Comparison of ENCODE assay signal across 10 mouse cellular contexts in genomic region chr7:16417141-16417771, GRCm38 (mm10). TPM values are rescaled to one million over a fixed set of nuclear protein-coding genes. Genes with fewer than 3 reads are reported as not detected.
A peak's percentile ranks its signal among the peaks of the same experiment; 100 is the strongest.
DNase-seq lines count a peak whose midpoint lies in the region; ATAC-seq and TF ChIP-seq lines count a peak whose summit lies in the region.
"Had no signal": no experiment of that assay in that cellular context is flagged by ENCODE, and none has a peak within 500 bp of the region (broad histone marks: within the 10 kb centered on the region; RNA-seq: fewer than 3 reads in every experiment).

No protein-coding gene starts in this region.

- H3K9me3 ChIP-seq in intestine, postnatal 0 days (ENCODE audit: control insufficient read depth) = no peaks in the 10 kb centered on the region
- no peaks in the 10 kb centered on the region for H3K9me3 ChIP-seq in intestine, embryonic 15.5 days
- no peaks in the 10 kb centered on the region for H3K9me3 ChIP-seq in midbrain, embryonic 11.5 days (ENCODE audit: control insufficient read depth, low read length)
- H3K9me3 ChIP-seq: forebrain, embryonic 10.5 days; hindbrain, embryonic 15.5 days had no signal

- 0 out of 2 replicates have a peak, but pooled peaks cover 9% of the 10 kb centered on the region for H3K4me1 ChIP-seq in intestine, postnatal 0 days (replicated peaks; ENCODE audit: control insufficient read depth, insufficient read depth, low read length)
- peaks cover 18% of the 10 kb centered on the region; the same call in 1 of the 2 replicates for H3K4me1 ChIP-seq in intestine, embryonic 15.5 days (replicated peaks)
- peaks cover 13% of the 10 kb centered on the region for H3K4me1 ChIP-seq in midbrain, embryonic 11.5 days (ENCODE audit: control insufficient read depth, insufficient read depth, low read length)

- H3K9ac ChIP-seq in intestine, postnatal 0 days (ENCODE audit: low read depth, low read length) = no peak overlapping the region
- no peak overlapping the region for H3K9ac ChIP-seq in intestine, embryonic 15.5 days
- no peak overlapping the region for H3K9ac ChIP-seq in midbrain, embryonic 11.5 days (ENCODE audit: low read length)
- H3K9ac ChIP-seq: hindbrain, embryonic 15.5 days had no signal

- peak; percentile 37 for DNase-seq in gastrocnemius, postnatal 10 days
- DNase-seq in kidney, adult 8-10 months = peak; percentile 74 to 88
- DNase-seq in lung, postnatal 14 days = peak; percentile 58
- no peak for DNase-seq in layer of hippocampus, adult 18-20 months (ENCODE audit: low spot score in 2 of 2)
- DNase-seq in midbrain, embryonic 11.5 days (ENCODE audit: low spot score, missing footprints) = no peak

- no peak overlapping the region for H3K4me2 ChIP-seq in intestine, postnatal 0 days (replicated peaks; ENCODE audit: low read depth)
- H3K4me2 ChIP-seq in intestine, embryonic 15.5 days (replicated peaks) = no peak overlapping the region
- no peak overlapping the region for H3K4me2 ChIP-seq in midbrain, embryonic 11.5 days
- H3K4me2 ChIP-seq: hindbrain, embryonic 15.5 days had no signal

- TF ChIP-seq CTCF in intestine, postnatal 0 days (IDR thresholded peaks at IDR 0.05; ENCODE audit: low read depth) = no peak

- WGBS in intestine, postnatal 0 days = 76% methylated on average over 10 of the region's 10 CpGs
- WGBS in intestine, embryonic 15.5 days = 90% methylated on average over 10 of the region's 10 CpGs
- 97% methylated on average over 10 of the region's 10 CpGs for WGBS in midbrain, embryonic 11.5 days

- H3K27ac ChIP-seq in intestine, postnatal 0 days (ENCODE audit: low read depth, low read length) = peak overlapping the region; percentile 62; the same call in 1 of the 2 replicates
- H3K27ac ChIP-seq in intestine, embryonic 15.5 days = no peak overlapping the region
- no peak overlapping the region for H3K27ac ChIP-seq in midbrain, embryonic 11.5 days (ENCODE audit: low read depth, low read length)
- H3K27ac ChIP-seq: forebrain, embryonic 10.5 days; hindbrain, embryonic 15.5 days had no signal

- no peaks in the 10 kb centered on the region for H3K27me3 ChIP-seq in intestine, postnatal 0 days (replicated peaks; ENCODE audit: control insufficient read depth, insufficient read depth, low read length)
- H3K27me3 ChIP-seq in intestine, embryonic 15.5 days (replicated peaks) = no peaks in the 10 kb centered on the region
- no peaks in the 10 kb centered on the region for H3K27me3 ChIP-seq in midbrain, embryonic 11.5 days (ENCODE audit: control insufficient read depth, insufficient read depth, low read length)
- H3K27me3 ChIP-seq: hindbrain, embryonic 15.5 days had no signal

- no peak overlapping the region for H3K4me3 ChIP-seq in intestine, postnatal 0 days (ENCODE audit: low read depth, low read length)
- no peak overlapping the region for H3K4me3 ChIP-seq in intestine, embryonic 15.5 days (replicated peaks)
- no peak overlapping the region for H3K4me3 ChIP-seq in midbrain, embryonic 11.5 days (ENCODE audit: low read depth, low read length)
- H3K4me3 ChIP-seq: forebrain, embryonic 10.5 days; hindbrain, embryonic 15.5 days had no signal

- H3K36me3 ChIP-seq in intestine, postnatal 0 days (ENCODE audit: control insufficient read depth, insufficient read depth) = peaks cover 50% of the 10 kb centered on the region
- peaks cover 26% of the 10 kb centered on the region for H3K36me3 ChIP-seq in intestine, embryonic 15.5 days
- H3K36me3 ChIP-seq in midbrain, embryonic 11.5 days (ENCODE audit: control insufficient read depth, insufficient read depth, low read length) = peaks cover 21% of the 10 kb centered on the region

- ATAC-seq in intestine, postnatal 0 days = no peak
- ATAC-seq in intestine, embryonic 15.5 days = no peak
- no peak for ATAC-seq in midbrain, embryonic 11.5 days (ENCODE audit: low FRiP score)
- ATAC-seq in erythroid progenitor cell, adult 5-6 weeks (replicated peaks; ENCODE audit: low FRiP score, poor library complexity, severe bottlenecking) = no peak

RNA-seq across cellular contexts. Expression of gene Zc3h4, which starts 16.5 kb away (rescaled TPM):
- polyA plus RNA-seq in intestine, postnatal 0 days (2015; fragmentation: Nextera tagmentation; extraction: Ambion mirVana) = 12.9 and 13.5 TPM in 2 replicates
- 13.8 and 14.4 TPM in 2 replicates for polyA plus RNA-seq in intestine, embryonic 15.5 days (2015; fragmentation: Nextera tagmentation; extraction: Ambion mirVana)
- 10 to 100 TPM; 33.2 to 37.9 TPM for total RNA-seq in gastrocnemius, postnatal 10 days (2021)
- 10 to 100 TPM; 55.9 to 56.9 TPM for total RNA-seq in layer of hippocampus, adult 18-20 months (2021)
- 15.5 and 16.1 TPM in 2 replicates for polyA plus RNA-seq in midbrain, embryonic 11.5 days (2014; fragmentation: Nextera tagmentation; extraction: Ambion mirVana)
- 43.6 and 44.0 TPM in 2 replicates for total RNA-seq in erythroid progenitor cell, adult 5-6 weeks (2015; ENCODE audit: low replicate concordance)
- 89.2 and 100.0 TPM in 2 replicates for total RNA-seq in erythroid progenitor cell, adult 5-6 weeks (2017; ENCODE audit: low replicate concordance)

RNA-seq across cellular contexts. Expression of gene Sae1, which starts 29.6 kb away (rescaled TPM):
- polyA plus RNA-seq in intestine, postnatal 0 days (2015; fragmentation: Nextera tagmentation; extraction: Ambion mirVana) = 90.7 and 91.5 TPM in 2 replicates
- polyA plus RNA-seq in intestine, embryonic 15.5 days (2015; fragmentation: Nextera tagmentation; extraction: Ambion mirVana) = 270 and 284 TPM in 2 replicates
- total RNA-seq in gastrocnemius, postnatal 10 days (2021) = 10 to 100 TPM; 43.3 to 48.8 TPM
- 100 to 1,000 TPM in 1 of 2 experiments, 10 to 100 TPM in 1; 95.4 to 100 TPM for total RNA-seq in layer of hippocampus, adult 18-20 months (2021)
- 382 and 395 TPM in 2 replicates for polyA plus RNA-seq in midbrain, embryonic 11.5 days (2014; fragmentation: Nextera tagmentation; extraction: Ambion mirVana)
- total RNA-seq in erythroid progenitor cell, adult 5-6 weeks (2015; ENCODE audit: low replicate concordance) = 36.5 and 43.6 TPM in 2 replicates
- 113 and 196 TPM in 2 replicates for total RNA-seq in erythroid progenitor cell, adult 5-6 weeks (2017; ENCODE audit: low replicate concordance)

RNA-seq across cellular contexts. Expression of gene Tmem160, which starts 35.3 kb away (rescaled TPM):
- polyA plus RNA-seq in intestine, postnatal 0 days (2015; fragmentation: Nextera tagmentation; extraction: Ambion mirVana) = 124 and 132 TPM in 2 replicates
- 48.9 and 54.8 TPM in 2 replicates for polyA plus RNA-seq in intestine, embryonic 15.5 days (2015; fragmentation: Nextera tagmentation; extraction: Ambion mirVana)
- total RNA-seq in gastrocnemius, postnatal 10 days (2021) = 10 to 100 TPM; 18.8 to 18.9 TPM
- 10 to 100 TPM; 63.6 to 66.4 TPM for total RNA-seq in layer of hippocampus, adult 18-20 months (2021)
- polyA plus RNA-seq in midbrain, embryonic 11.5 days (2014; fragmentation: Nextera tagmentation; extraction: Ambion mirVana) = 40.0 and 49.2 TPM in 2 replicates
- 6.8 and 8.0 TPM in 2 replicates for total RNA-seq in erythroid progenitor cell, adult 5-6 weeks (2015; ENCODE audit: low replicate concordance)
- total RNA-seq in erythroid progenitor cell, adult 5-6 weeks (2017; ENCODE audit: low replicate concordance) = 1.9 and 5.9 TPM in 2 replicates

Comparison
In these comparisons a context has a peak if more than half of its experiments do, and no peak if none do; other contexts are left out.
1. DNase-seq: peak in gastrocnemius, postnatal 10 days (single experiment), kidney, adult 8-10 months (2 of 2) and lung, postnatal 14 days (single experiment); none in layer of hippocampus, adult 18-20 months (0 of 2) and midbrain, embryonic 11.5 days (single experiment).